Mouse (Mus musculus): ENCODE measurements around the gene Hmx1. TPM values are rescaled to one million over a fixed set of nuclear protein-coding genes. Genes with fewer than 3 reads are reported as not detected.

The Hmx1 gene
- polyA plus RNA-seq, 1 experiment from 2014 or later = not detected

- Histone ChIP-seq H3K4me1 (peaks cover 29% of the 10 kb centered on the region), H3K9me3 (no peaks in the 10 kb centered on the region), H3K27me3 (peaks cover 100% of the 10 kb centered on the region), H3K36me3 (no peaks in the 10 kb centered on the region), H3K27ac (no peak overlapping the region), H3K4me2 (no peak overlapping the region), H3K4me3 (no peak overlapping the region), H3K9ac (no peak overlapping the region)
- WGBS = 19% methylated on average over 3 of the region's 3 CpGs
- no peak for ATAC-seq (ENCODE audit: insufficient number of reproducible peaks, low FRiP score, low TSS enrichment, low read depth)
Observed at GRCm38 (mm10) chr5:35389915-35390314, 1.0 kb downstream of the Hmx1 start.

DNA sequence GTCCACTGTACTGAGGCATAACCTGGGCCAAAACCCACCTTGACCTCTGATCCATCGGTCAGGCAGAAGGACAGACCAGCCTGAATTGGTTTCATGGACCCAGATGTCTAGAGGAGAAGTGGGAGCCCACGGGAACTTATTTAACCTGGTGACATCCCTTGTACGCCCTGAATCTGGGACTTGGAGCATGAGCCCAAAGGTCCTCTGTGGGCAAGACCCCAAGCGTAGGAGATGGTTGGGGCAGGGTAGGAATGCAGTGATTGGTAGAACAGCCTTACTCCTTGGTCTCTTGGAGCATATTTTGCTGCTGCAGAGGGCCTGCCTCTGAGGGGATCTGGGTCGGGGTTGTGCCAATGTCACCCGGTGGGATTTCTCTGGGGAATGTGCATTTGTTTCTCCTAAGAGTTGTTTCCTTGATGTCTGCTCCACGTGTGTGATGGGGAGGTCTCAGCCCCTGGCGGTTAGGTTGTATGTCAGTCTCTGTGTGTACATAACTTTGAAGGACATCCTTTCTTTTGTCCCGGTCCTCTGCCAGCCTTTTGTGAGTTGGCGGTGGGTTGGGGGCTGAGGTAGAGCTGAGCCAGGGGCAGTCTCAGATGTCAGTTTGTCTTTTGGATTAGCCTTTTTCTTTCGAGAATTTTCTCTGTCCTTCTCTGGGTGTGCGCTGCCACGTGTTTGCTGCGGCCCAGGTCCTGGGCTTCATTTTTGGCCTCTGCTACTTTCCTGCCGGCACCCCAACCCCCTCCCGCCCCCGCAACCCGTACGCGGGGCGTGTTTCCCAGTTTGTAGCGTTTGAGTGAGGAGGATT is 2.1 kb downstream of the Hmx1 start:
- ATAC-seq (ENCODE audit: insufficient number of reproducible peaks, low FRiP score, low TSS enrichment, low read depth) = no peak
- 3% methylated on average over 22 of the region's 22 CpGs for WGBS

GRCm38 (mm10) chr5:35391656-35392333 is 2.9 kb downstream of the Hmx1 start:
- WGBS = 0% methylated on average over 87 of the region's 88 CpGs
- H3K4me2 ChIP-seq = peak overlapping the region; percentile 62
- H3K36me3 ChIP-seq = no peaks in the 10 kb centered on the region
- no peak for ATAC-seq (ENCODE audit: insufficient number of reproducible peaks, low FRiP score, low TSS enrichment, low read depth)
- H3K4me3 ChIP-seq = peak overlapping the region; percentile 38
- H3K4me1 ChIP-seq = peaks cover 33% of the 10 kb centered on the region
- no peak overlapping the region for H3K27ac ChIP-seq
- H3K9ac ChIP-seq = no peak overlapping the region
- H3K27me3 ChIP-seq = peaks cover 95% of the 10 kb centered on the region
- H3K9me3 ChIP-seq = no peaks in the 10 kb centered on the region

More for the DNA sequence above, 2.1 kb downstream of the Hmx1 start:
- H3K9me3 ChIP-seq = no peaks in the 10 kb centered on the region
- H3K27me3 ChIP-seq = peaks cover 100% of the 10 kb centered on the region
- no peak overlapping the region for H3K9ac ChIP-seq
- peak overlapping the region; percentile 38 for H3K4me3 ChIP-seq
- peaks cover 32% of the 10 kb centered on the region for H3K4me1 ChIP-seq
- H3K27ac ChIP-seq = no peak overlapping the region
- H3K36me3 ChIP-seq = no peaks in the 10 kb centered on the region
- peak overlapping the region; percentile 62 for H3K4me2 ChIP-seq

GRCm38 (mm10) chr5:35392334-35392695 is 3.4 kb downstream of the Hmx1 start:
- WGBS = 0% methylated on average over 37 of the region's 37 CpGs
- Histone ChIP-seq H3K27me3 (peaks cover 95% of the 10 kb centered on the region), H3K4me1 (peaks cover 38% of the 10 kb centered on the region), H3K4me3 (peak overlapping the region; percentile 38), H3K9me3 (no peaks in the 10 kb centered on the region), H3K27ac (no peak overlapping the region), H3K9ac (no peak overlapping the region), H3K4me2 (peak overlapping the region; percentile 62), H3K36me3 (no peaks in the 10 kb centered on the region)
- ATAC-seq (ENCODE audit: insufficient number of reproducible peaks, low FRiP score, low TSS enrichment, low read depth) = no peak

DNA sequence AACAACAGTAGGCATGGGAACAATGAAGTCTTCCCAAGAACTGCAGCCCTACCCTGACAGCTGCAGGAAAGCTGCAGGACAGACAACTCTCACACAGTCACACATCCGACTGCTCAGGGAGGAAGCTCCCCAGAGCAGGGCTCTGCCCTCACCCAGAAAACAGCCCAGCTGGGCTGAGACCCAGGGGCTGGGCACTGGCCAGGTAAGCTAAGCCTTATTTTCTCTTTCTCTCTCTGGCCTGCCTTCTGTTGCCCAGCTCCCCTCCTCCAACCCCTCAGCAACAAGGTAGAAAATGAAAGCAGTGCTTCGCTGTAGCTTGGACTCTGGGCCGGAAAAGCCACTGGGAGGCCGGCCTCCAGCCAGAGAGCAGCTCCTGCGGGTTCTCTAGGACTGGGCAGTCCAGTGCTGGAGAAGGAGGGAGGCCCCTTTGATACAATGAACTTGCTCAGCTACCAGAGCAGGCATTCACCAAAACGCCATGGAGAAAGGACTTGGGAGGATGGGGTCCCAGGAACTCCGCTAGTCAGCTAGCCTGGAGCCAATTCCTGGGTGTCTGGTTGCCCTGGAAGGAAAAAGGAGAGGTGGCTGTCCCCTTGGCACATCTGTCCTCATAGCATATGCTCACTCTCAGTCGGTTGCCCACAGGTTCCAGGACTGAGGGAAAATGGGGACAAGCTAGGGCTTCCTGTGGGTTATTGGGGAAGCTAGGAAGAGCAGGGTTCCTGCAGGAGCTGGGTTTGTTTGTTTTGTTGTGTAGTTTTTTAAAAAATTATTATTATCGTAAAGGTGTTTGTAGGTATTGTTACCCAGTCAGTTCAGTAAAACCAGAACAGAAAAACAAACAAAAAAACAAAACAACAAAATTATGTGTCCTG is 6.9 kb downstream of the Hmx1 start:
- peaks cover 36% of the 10 kb centered on the region for H3K4me1 ChIP-seq

GRCm38 (mm10) chr5:35396976-35397641 is 8.2 kb downstream of the Hmx1 start:
- peak overlapping the region; percentile 23 for H3K4me3 ChIP-seq
- H3K9me3 ChIP-seq = no peaks in the 10 kb centered on the region
- H3K27ac ChIP-seq = no peak overlapping the region
- no peaks in the 10 kb centered on the region for H3K36me3 ChIP-seq
- no peak overlapping the region for H3K9ac ChIP-seq
- no peak for ATAC-seq (ENCODE audit: insufficient number of reproducible peaks, low FRiP score, low TSS enrichment, low read depth)
- peak overlapping the region; percentile 35; the same call in 1 of the 2 replicates for H3K4me2 ChIP-seq
- WGBS = under 1% methylated on average over 57 of the region's 57 CpGs
- H3K27me3 ChIP-seq = peaks cover 95% of the 10 kb centered on the region
- H3K4me1 ChIP-seq = peaks cover 28% of the 10 kb centered on the region

More for the DNA sequence above, 6.9 kb downstream of the Hmx1 start:
- 5% methylated on average over 9 of the region's 9 CpGs for WGBS
- Histone ChIP-seq H3K9ac (no peak overlapping the region), H3K27ac (no peak overlapping the region), H3K4me3 (0 out of 2 replicates have a peak overlapping the region, but pooled peaks have one; percentile 2), H3K4me2 (no peak overlapping the region), H3K36me3 (no peaks in the 10 kb centered on the region), H3K27me3 (peaks cover 95% of the 10 kb centered on the region), H3K9me3 (no peaks in the 10 kb centered on the region)
- no peak for ATAC-seq (ENCODE audit: insufficient number of reproducible peaks, low FRiP score, low TSS enrichment, low read depth)

- H3K4me3 ChIP-seq = peak overlapping the region; percentile 23
- no peak overlapping the region for H3K9ac ChIP-seq
- peaks cover 95% of the 10 kb centered on the region for H3K27me3 ChIP-seq
- under 1% methylated on average over 51 of the region's 52 CpGs for WGBS
- peak overlapping the region; percentile 35; the same call in 1 of the 2 replicates for H3K4me2 ChIP-seq
- H3K9me3 ChIP-seq = no peaks in the 10 kb centered on the region
- no peak overlapping the region for H3K27ac ChIP-seq
- ATAC-seq (ENCODE audit: insufficient number of reproducible peaks, low FRiP score, low TSS enrichment, low read depth) = no peak
- no peaks in the 10 kb centered on the region for H3K36me3 ChIP-seq
- H3K4me1 ChIP-seq = peaks cover 24% of the 10 kb centered on the region
Observed at GRCm38 (mm10) chr5:35397642-35398309, 8.9 kb downstream of the Hmx1 start.

DNA sequence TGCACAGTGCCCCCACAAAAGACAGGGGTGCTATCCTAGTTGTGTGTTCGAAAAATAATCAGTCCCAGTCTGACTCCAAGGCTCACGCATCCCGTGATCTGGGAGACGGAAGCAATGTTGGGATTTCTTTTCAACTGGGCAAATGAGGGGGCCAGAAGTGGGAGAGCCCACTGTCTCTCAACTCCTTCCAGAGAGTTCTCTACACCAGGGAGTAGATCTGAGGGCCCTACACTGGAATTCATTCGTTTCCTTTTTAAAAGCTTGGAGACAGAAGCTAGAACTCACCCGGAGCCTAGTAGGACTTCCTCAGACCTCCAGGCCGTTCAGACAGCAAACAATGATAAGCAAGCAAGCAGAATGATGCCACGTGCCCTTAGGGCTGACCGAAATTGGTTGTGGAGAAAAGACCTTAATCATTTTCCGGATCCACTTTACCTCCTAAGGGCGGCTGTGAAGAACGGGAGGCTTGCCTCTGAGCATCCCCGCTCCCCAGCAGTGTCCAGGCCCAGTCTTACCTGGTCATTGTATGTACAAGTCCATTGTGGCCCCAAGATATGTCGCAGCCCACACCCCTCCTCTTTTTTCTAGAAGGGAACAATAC is 9.5 kb downstream of the Hmx1 start:
- ATAC-seq (ENCODE audit: insufficient number of reproducible peaks, low FRiP score, low TSS enrichment, low read depth) = no peak
- 3% methylated on average over 14 of the region's 14 CpGs for WGBS
- Histone ChIP-seq H3K27me3 (peaks cover 95% of the 10 kb centered on the region), H3K36me3 (no peaks in the 10 kb centered on the region), H3K9me3 (no peaks in the 10 kb centered on the region), H3K9ac (no peak overlapping the region), H3K4me1 (peaks cover 24% of the 10 kb centered on the region), H3K4me2 (no peak overlapping the region), H3K4me3 (no peak overlapping the region), H3K27ac (no peak overlapping the region)

DNA sequence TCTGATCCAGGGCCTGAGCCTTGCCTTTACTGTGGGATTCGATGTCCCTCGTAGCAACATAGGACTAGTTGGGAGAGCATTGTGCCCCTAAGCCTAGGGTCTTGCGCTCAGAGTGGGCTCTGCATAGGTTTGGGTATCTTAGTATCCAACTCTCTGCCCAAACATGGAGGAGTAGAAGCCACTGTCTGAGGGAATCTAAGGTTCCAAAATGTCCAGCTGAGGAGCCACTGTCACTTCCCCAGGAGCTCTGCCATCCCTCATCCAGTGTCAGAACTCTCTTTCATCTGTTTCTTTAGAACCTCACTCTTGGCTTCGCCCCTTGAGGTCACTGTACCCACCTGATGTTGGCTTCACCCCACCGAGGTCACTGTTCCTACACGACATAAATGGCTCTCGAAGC is 10.2 kb downstream of the Hmx1 start:
- Histone ChIP-seq H3K27me3 (peaks cover 95% of the 10 kb centered on the region), H3K9me3 (no peaks in the 10 kb centered on the region), H3K9ac (no peak overlapping the region), H3K4me3 (no peak overlapping the region), H3K36me3 (no peaks in the 10 kb centered on the region), H3K27ac (no peak overlapping the region), H3K4me1 (peaks cover 24% of the 10 kb centered on the region), H3K4me2 (no peak overlapping the region)
- WGBS = 4% methylated on average over 7 of the region's 7 CpGs
- ATAC-seq (ENCODE audit: insufficient number of reproducible peaks, low FRiP score, low TSS enrichment, low read depth) = no peak

GRCm38 (mm10) chr5:35399704-35400320 is 10.9 kb downstream of the Hmx1 start:
- Histone ChIP-seq H3K9ac (no peak overlapping the region), H3K27ac (no peak overlapping the region), H3K27me3 (peaks cover 95% of the 10 kb centered on the region), H3K4me2 (0 out of 2 replicates have a peak overlapping the region, but pooled peaks have one; percentile 12), H3K36me3 (no peaks in the 10 kb centered on the region), H3K9me3 (no peaks in the 10 kb centered on the region), H3K4me1 (peaks cover 24% of the 10 kb centered on the region), H3K4me3 (peak overlapping the region; percentile 2; the same call in 1 of the 2 replicates)
- under 1% methylated on average over 48 of the region's 48 CpGs for WGBS
- ATAC-seq (ENCODE audit: insufficient number of reproducible peaks, low FRiP score, low TSS enrichment, low read depth) = no peak
